Mouse (Mus musculus): ENCODE measurements around the gene Rnf4. TPM values are rescaled to one million over a fixed set of nuclear protein-coding genes. Genes with fewer than 3 reads are reported as not detected.

The Rnf4 gene
- polyA plus RNA-seq, 1 experiment = 167 TPM

GRCm38 (mm10) chr5:34370022-34370823 is 34.1 kb downstream of the Rnf4 start:
- Histone ChIP-seq H3K4me1 (ENCODE audit: control insufficient read depth, insufficient read depth, low read length) (0 out of 2 replicates have a peak, but pooled peaks cover 2% of the 10 kb centered on the region), H3K27ac (ENCODE audit: insufficient read depth, low read length) (no peak overlapping the region), H3K4me3 (ENCODE audit: insufficient read depth, low read length) (peak overlapping the region; percentile 99)
- no peak for TF ChIP-seq POLR2A (IDR thresholded peaks at IDR 0.05; ENCODE audit: low read depth, low read length)
- TF ChIP-seq CTCF (IDR thresholded peaks at IDR 0.05; ENCODE audit: borderline replicate concordance, insufficient read depth, low read length) = no peak

- Histone ChIP-seq H3K4me3 (ENCODE audit: insufficient read depth, low read length) (peak overlapping the region; percentile 99), H3K27ac (ENCODE audit: insufficient read depth, low read length) (no peak overlapping the region), H3K4me1 (ENCODE audit: control insufficient read depth, insufficient read depth, low read length) (0 out of 2 replicates have a peak, but pooled peaks cover 2% of the 10 kb centered on the region)
- TF ChIP-seq POLR2A (IDR thresholded peaks at IDR 0.05; ENCODE audit: low read depth, low read length) (no peak), CTCF (IDR thresholded peaks at IDR 0.05; ENCODE audit: borderline replicate concordance, insufficient read depth, low read length) (no peak)
Measured at GRCm38 (mm10) chr5:34370840-34371239, 34.8 kb downstream of the Rnf4 start.

GRCm38 (mm10) chr5:34372141-34372540 is 36.1 kb downstream of the Rnf4 start:
- TF ChIP-seq POLR2A (IDR thresholded peaks at IDR 0.05; ENCODE audit: low read depth, low read length) (no peak), CTCF (IDR thresholded peaks at IDR 0.05; ENCODE audit: borderline replicate concordance, insufficient read depth, low read length) (no peak)
- H3K27ac ChIP-seq (ENCODE audit: insufficient read depth, low read length) = no peak overlapping the region
- 0 out of 2 replicates have a peak overlapping the region, but pooled peaks have one; percentile 8 for H3K4me3 ChIP-seq (ENCODE audit: insufficient read depth, low read length)
- H3K4me1 ChIP-seq (ENCODE audit: control insufficient read depth, insufficient read depth, low read length) = 0 out of 2 replicates have a peak, but pooled peaks cover 2% of the 10 kb centered on the region

- H3K4me3 ChIP-seq (ENCODE audit: insufficient read depth, low read length) = no peak overlapping the region
- H3K4me1 ChIP-seq (ENCODE audit: control insufficient read depth, insufficient read depth, low read length) = 0 out of 2 replicates have a peak, but pooled peaks cover 2% of the 10 kb centered on the region
- TF ChIP-seq CTCF (IDR thresholded peaks at IDR 0.05; ENCODE audit: borderline replicate concordance, insufficient read depth, low read length) (no peak), POLR2A (IDR thresholded peaks at IDR 0.05; ENCODE audit: low read depth, low read length) (no peak)
- H3K27ac ChIP-seq (ENCODE audit: insufficient read depth, low read length) = no peak overlapping the region
Measured at GRCm38 (mm10) chr5:34372541-34372940, 36.5 kb downstream of the Rnf4 start.

GRCm38 (mm10) chr5:34378787-34379186 is 42.7 kb downstream of the Rnf4 start:
- Histone ChIP-seq H3K27ac (ENCODE audit: insufficient read depth, low read length) (no peak overlapping the region), H3K4me1 (ENCODE audit: control insufficient read depth, insufficient read depth, low read length) (no peaks in the 10 kb centered on the region), H3K4me3 (ENCODE audit: insufficient read depth, low read length) (no peak overlapping the region)
- TF ChIP-seq CTCF (IDR thresholded peaks at IDR 0.05; ENCODE audit: borderline replicate concordance, insufficient read depth, low read length) = no peak
- TF ChIP-seq POLR2A (IDR thresholded peaks at IDR 0.05; ENCODE audit: low read depth, low read length) = no peak

- H3K4me1 ChIP-seq (ENCODE audit: control insufficient read depth, insufficient read depth, low read length) = no peaks in the 10 kb centered on the region
- no peak overlapping the region for H3K4me3 ChIP-seq (ENCODE audit: insufficient read depth, low read length)
- no peak overlapping the region for H3K27ac ChIP-seq (ENCODE audit: insufficient read depth, low read length)
- TF ChIP-seq CTCF (IDR thresholded peaks at IDR 0.05; ENCODE audit: borderline replicate concordance, insufficient read depth, low read length) (no peak), POLR2A (IDR thresholded peaks at IDR 0.05; ENCODE audit: low read depth, low read length) (no peak)
Measured at GRCm38 (mm10) chr5:34381700-34382099, 45.6 kb downstream of the Rnf4 start.

GRCm38 (mm10) chr5:34385616-34386015 is 49.5 kb downstream of the Rnf4 start:
- no peak for TF ChIP-seq CTCF (IDR thresholded peaks at IDR 0.05; ENCODE audit: borderline replicate concordance, insufficient read depth, low read length)
- no peak for TF ChIP-seq POLR2A (IDR thresholded peaks at IDR 0.05; ENCODE audit: low read depth, low read length)
- no peak overlapping the region for H3K4me3 ChIP-seq (ENCODE audit: insufficient read depth, low read length)
- no peaks in the 10 kb centered on the region for H3K4me1 ChIP-seq (ENCODE audit: control insufficient read depth, insufficient read depth, low read length)
- H3K27ac ChIP-seq (ENCODE audit: insufficient read depth, low read length) = no peak overlapping the region

GRCm38 (mm10) chr5:34386744-34387143 is 50.7 kb downstream of the Rnf4 start:
- TF ChIP-seq POLR2A (IDR thresholded peaks at IDR 0.05; ENCODE audit: low read depth, low read length) = no peak
- TF ChIP-seq CTCF (IDR thresholded peaks at IDR 0.05; ENCODE audit: borderline replicate concordance, insufficient read depth, low read length) = no peak
- no peaks in the 10 kb centered on the region for H3K4me1 ChIP-seq (ENCODE audit: control insufficient read depth, insufficient read depth, low read length)
- H3K27ac ChIP-seq (ENCODE audit: insufficient read depth, low read length) = no peak overlapping the region
- H3K4me3 ChIP-seq (ENCODE audit: insufficient read depth, low read length) = no peak overlapping the region

- TF ChIP-seq POLR2A (IDR thresholded peaks at IDR 0.05; ENCODE audit: low read depth, low read length) = no peak
- no peak for TF ChIP-seq CTCF (IDR thresholded peaks at IDR 0.05; ENCODE audit: borderline replicate concordance, insufficient read depth, low read length)
- no peak overlapping the region for H3K4me3 ChIP-seq (ENCODE audit: insufficient read depth, low read length)
- H3K27ac ChIP-seq (ENCODE audit: insufficient read depth, low read length) = no peak overlapping the region
- H3K4me1 ChIP-seq (ENCODE audit: control insufficient read depth, insufficient read depth, low read length) = no peaks in the 10 kb centered on the region; the same call in 1 of the 2 replicates
Measured at GRCm38 (mm10) chr5:34393251-34393650, 57.2 kb downstream of the Rnf4 start.

GRCm38 (mm10) chr5:34395347-34395746 is 59.3 kb downstream of the Rnf4 start:
- Histone ChIP-seq H3K4me1 (ENCODE audit: control insufficient read depth, insufficient read depth, low read length) (no peaks in the 10 kb centered on the region; the same call in 1 of the 2 replicates), H3K27ac (ENCODE audit: insufficient read depth, low read length) (no peak overlapping the region), H3K4me3 (ENCODE audit: insufficient read depth, low read length) (no peak overlapping the region)
- TF ChIP-seq POLR2A (IDR thresholded peaks at IDR 0.05; ENCODE audit: low read depth, low read length) (no peak), CTCF (IDR thresholded peaks at IDR 0.05; ENCODE audit: borderline replicate concordance, insufficient read depth, low read length) (no peak)
